Mouse (Mus musculus) cerebellum, adult 2 months (tissue): Measurements from ENCODE around the gene Kansl3. TPM values are rescaled to one million over a fixed set of nuclear protein-coding genes. Genes with fewer than 3 reads are reported as not detected.

Experiments used
- DNase-seq, 2 experiments: peaks; one replicate each; pipeline ENCODE4 v3.0.0; 2021
- H3K27ac ChIP-seq: fragments of 200-500 bp; 2 replicates; pipeline ENCODE4 v1.5.1; 2012; ENCODE audit warnings: low read length, control low read depth, inconsistent platforms; ENCODE audit not compliant: insufficient read depth
- H3K27me3 ChIP-seq: fragments of 200-500 bp; 2 replicates; pipeline ENCODE4 v1.6.1; 2012; ENCODE audit warnings: inconsistent platforms, mild to moderate bottlenecking, low read length, moderate library complexity; ENCODE audit not compliant: control insufficient read depth, insufficient read depth
- H3K4me1 ChIP-seq: fragments of 200-500 bp; 2 replicates; pipeline ENCODE4 v1.6.1; 2011; ENCODE audit warnings: low read length; ENCODE audit not compliant: control insufficient read depth, insufficient read depth
- H3K4me3 ChIP-seq: fragments of 200-500 bp; replicated peaks from 2 replicates; pipeline ENCODE3; 2011; ENCODE audit warnings: mild to moderate bottlenecking, low read depth, low read length, control low read depth; ENCODE audit not compliant: insufficient read depth
- CTCF ChIP-seq: fragments of 200-500 bp; IDR thresholded peaks from 2 replicates; pipeline ENCODE4 v1.5.1; 2011; ENCODE audit warnings: low read depth, mild to moderate bottlenecking, control low read depth, low read length, moderate library complexity, borderline replicate concordance; ENCODE audit not compliant: insufficient read depth
- POLR2A ChIP-seq: fragments of 200-500 bp; IDR thresholded peaks from 2 replicates; pipeline ENCODE4 v1.6.1; 2011; ENCODE audit warnings: low read length, control low read depth, borderline replicate concordance; ENCODE audit not compliant: insufficient read depth
- WGBS: fragments of 180-500 bp; shearing (Covaris S2); methylation state at CpG from one replicate; pipeline ENCODE4 v1.1.7; 2018; 5-methylcytosine and 5-hydroxymethylcytosine counted together
- polyA plus RNA-seq: library from polyadenylated mRNA; depleted of rRNA; stranded (reverse); fragments of >200 nt; gene quantifications from 2 replicates; pipeline ENCODE4 v1.2.3, GENCODE M21; 2012; rRNA removed

The Kansl3 gene
- polyA plus RNA-seq, 1 experiment = 72.1 TPM

GRCm38 (mm10) chr1:36296466-36297149, 72.4 kb downstream of the Kansl3 start:
- WGBS = 57% methylated on average over 9 of the region's 9 CpGs
- no peak overlapping the region for H3K4me3 ChIP-seq
- H3K4me1 ChIP-seq = peaks cover 10% of the 10 kb centered on the region; the same call in 1 of the 2 replicates
- DNase-seq = peak; percentile 78 to 84
- peak overlapping the region; percentile 42 for H3K27ac ChIP-seq
- TF ChIP-seq POLR2A (0 out of 2 replicates have a peak, but pooled peaks have one; percentile 16), CTCF (no peak)
- H3K27me3 ChIP-seq = no peaks in the 10 kb centered on the region

DNA sequence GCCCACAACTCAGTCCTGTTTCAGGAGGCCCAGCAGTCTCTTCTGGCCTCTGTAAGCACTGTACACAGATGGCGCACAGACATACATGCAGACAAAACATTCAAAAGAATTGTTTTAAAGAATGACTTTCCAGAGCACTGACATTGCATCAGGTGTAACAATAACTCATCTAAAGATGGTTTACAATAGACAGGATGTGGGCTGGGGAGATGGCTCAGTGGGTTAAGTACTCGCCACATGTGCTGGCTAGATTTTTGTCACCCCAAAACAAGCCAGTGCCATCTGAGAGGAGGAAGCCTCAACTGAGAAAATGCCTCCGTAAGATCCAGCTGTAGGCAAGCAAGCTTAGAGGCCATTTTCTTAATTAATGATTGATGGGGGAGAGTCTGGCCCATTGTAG, 74.6 kb downstream of the Kansl3 start:
- no peak for TF ChIP-seq CTCF
- no peak for TF ChIP-seq POLR2A
- H3K4me1 ChIP-seq = peaks cover 10% of the 10 kb centered on the region; the same call in 1 of the 2 replicates
- WGBS = 96% methylated on average over 3 of the region's 3 CpGs
- H3K4me3 ChIP-seq = no peak overlapping the region
- H3K27me3 ChIP-seq = no peaks in the 10 kb centered on the region
- DNase-seq = no peak
- no peak overlapping the region for H3K27ac ChIP-seq

DNA sequence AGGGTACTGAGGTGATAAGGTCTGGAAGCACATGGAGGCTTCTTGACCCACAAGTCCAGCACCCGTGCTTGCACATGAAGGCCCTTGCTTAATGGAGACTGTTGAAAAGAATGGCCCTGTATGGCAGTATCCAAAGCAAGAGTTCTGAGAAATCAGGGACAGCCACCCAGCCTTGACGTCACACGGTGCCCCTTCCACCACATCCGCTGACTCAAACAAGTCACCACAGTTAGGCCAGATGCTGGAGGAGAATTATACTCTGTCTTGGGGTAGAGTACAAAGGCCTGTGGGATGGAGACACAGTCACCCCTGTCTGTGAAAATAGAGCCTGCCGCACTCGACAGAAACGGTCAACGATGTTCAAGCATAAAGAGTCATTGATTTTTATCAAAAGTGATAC, 75.5 kb downstream of the Kansl3 start:
- Histone ChIP-seq H3K4me3 (no peak overlapping the region), H3K27ac (no peak overlapping the region), H3K4me1 (peaks cover 10% of the 10 kb centered on the region; the same call in 1 of the 2 replicates), H3K27me3 (no peaks in the 10 kb centered on the region)
- TF ChIP-seq POLR2A (no peak), CTCF (no peak)
- no peak for DNase-seq
- 88% methylated on average over 8 of the region's 8 CpGs for WGBS

Other genes starting within 250 kb of the Kansl3 start
- gene Uggt1, start 124.5 kb downstream of the Kansl3 start, polyA plus RNA-seq = 23.6 and 25.7 TPM in 2 replicates
- 0.93 and 1.0 TPM in 2 replicates for gene Neurl3, start 94.5 kb downstream of the Kansl3 start, polyA plus RNA-seq
- 9.9 and 10.7 TPM in 2 replicates for gene Arid5a, start 61.4 kb downstream of the Kansl3 start, polyA plus RNA-seq
- not detected in 2 replicates for gene Fer1l5, start 3.1 kb upstream of the Kansl3 start, polyA plus RNA-seq
- 37.9 and 41.9 TPM in 2 replicates for gene Lman2l, start 76.1 kb upstream of the Kansl3 start, polyA plus RNA-seq
- gene Cnnm4, start 102.4 kb upstream of the Kansl3 start, polyA plus RNA-seq = 12.2 and 14.6 TPM in 2 replicates
- 46.2 and 48.7 TPM in 2 replicates for gene Cnnm3, start 142.7 kb upstream of the Kansl3 start, polyA plus RNA-seq
- gene Ankrd23, start 167.7 kb upstream of the Kansl3 start, polyA plus RNA-seq = 14.4 and 15.2 TPM in 2 replicates
- 0.05 and 0.40 TPM in 2 replicates for gene Gm42417, start 170.2 kb upstream of the Kansl3 start, polyA plus RNA-seq
- 30.8 and 37.5 TPM in 2 replicates for gene Ankrd39, start 178.3 kb upstream of the Kansl3 start, polyA plus RNA-seq
- gene Sema4c, start 189.2 kb upstream of the Kansl3 start, polyA plus RNA-seq = 23.8 and 28.5 TPM in 2 replicates